Mouse (Mus musculus) liver, embryonic 14.5 days (tissue): ENCODE data around the gene Ltbp2.

Experiments used
- CTCF ChIP-seq: IDR thresholded peaks from 2 replicates; pipeline ENCODE4 v1.5.1; 2016; ENCODE audit warnings: antibody characterized with exemption, low read depth, control low read depth
- EP300 ChIP-seq: IDR thresholded peaks from 2 replicates; pipeline ENCODE4 v1.6.1; 2016; ENCODE audit warnings: antibody characterized with exemption, low read depth

DNA sequence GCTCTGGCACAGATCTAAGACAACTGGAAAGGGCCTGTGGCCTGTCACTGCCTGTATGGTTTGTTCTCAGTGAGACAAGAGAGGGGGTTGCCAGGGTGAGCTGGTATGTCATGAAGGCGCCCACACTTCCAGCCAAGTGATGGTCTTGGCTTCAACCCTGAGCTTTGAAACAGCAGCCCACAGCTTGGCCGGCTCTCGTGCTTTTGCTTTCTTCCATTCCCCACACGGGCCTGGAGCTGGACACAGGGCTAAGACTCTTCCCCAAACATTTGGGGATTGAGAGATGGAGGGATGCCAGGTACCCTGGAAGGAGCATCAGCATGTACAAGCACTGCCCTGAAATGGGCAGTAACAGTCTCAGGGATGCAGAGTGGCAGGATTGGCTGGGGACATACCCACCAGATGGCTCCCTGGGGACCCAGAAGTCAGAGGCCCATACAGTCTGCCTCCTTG is 36.3 kb upstream of the Ltbp2 start:
- TF ChIP-seq EP300, result no peak
- TF ChIP-seq CTCF, result no peak
